Mouse (Mus musculus) heart, embryonic 14.5 days (tissue): ENCODE measurements at regions not wholly inside any gene's neighbourhood (a gene's known extent, or its start where the extent isn't known, plus 50 kb on each side); places are given as distances from the start of the nearest gene placed in this dataset.
A peak's percentile ranks its signal among the peaks of the same experiment; 100 is the strongest.

ENCODE experiments used
- ATAC-seq: fragments of 200-750 bp; cut with Nextera tagmentation; 2 replicates; pipeline ENCODE4 v1.8.0; 2017; ENCODE audit warnings: low read depth, moderate TSS enrichment; ENCODE audit not compliant: insufficient number of reproducible peaks, insufficient read depth, low FRiP score
- H3K27ac ChIP-seq, 2 experiments: fragments of 200-500 bp in 1 of 2; fragments of 300-500 bp in 1 of 2; sonication (generic) in 1 of 2; replicated peaks in 1 of 2; 2 replicates each; pipeline ENCODE4 v1.5.1; 2012 to 2014; ENCODE audit warnings: low read depth in 2 of 2, low read length in 2 of 2, control low read depth in 1 of 2, mild to moderate bottlenecking in 1 of 2, mixed read lengths in 1 of 2; ENCODE audit not compliant: control insufficient read depth in 1 of 2, insufficient read depth in 1 of 2
- H3K27me3 ChIP-seq: fragments of 300-500 bp; sonication (generic); 2 replicates; pipeline ENCODE4 v1.6.1; 2014; ENCODE audit warnings: mild to moderate bottlenecking, low read length, control low read depth; ENCODE audit not compliant: control insufficient read depth, insufficient read depth
- H3K36me3 ChIP-seq: fragments of 300-500 bp; sonication (generic); 2 replicates; pipeline ENCODE4 v1.6.1; 2014; ENCODE audit warnings: mild to moderate bottlenecking, control low read depth, low read length, mixed read lengths; ENCODE audit not compliant: control insufficient read depth, insufficient read depth
- H3K4me1 ChIP-seq, 2 experiments: fragments of 200-500 bp in 1 of 2; fragments of 300-500 bp in 1 of 2; sonication (generic) in 1 of 2; 2 replicates each; pipeline ENCODE4 v1.6.1; 2012 to 2014; ENCODE audit warnings: low read length in 2 of 2, control low read depth in 1 of 2, mixed read lengths in 1 of 2; ENCODE audit not compliant: control insufficient read depth in 2 of 2, insufficient read depth in 2 of 2
- H3K4me2 ChIP-seq: fragments of 300-500 bp; sonication (generic); 2 replicates; pipeline ENCODE4 v1.6.1; 2014; ENCODE audit warnings: mild to moderate bottlenecking, low read length
- H3K4me3 ChIP-seq, 2 experiments: fragments of 200-500 bp in 1 of 2; fragments of 300-500 bp in 1 of 2; sonication (generic) in 1 of 2; 2 replicates each; pipeline ENCODE4 v1.5.1; 2012 to 2014; ENCODE audit warnings: low read length in 2 of 2, mild to moderate bottlenecking in 2 of 2, control low read depth in 1 of 2, low read depth in 1 of 2, moderate library complexity in 1 of 2; ENCODE audit not compliant: control insufficient read depth in 1 of 2, insufficient read depth in 1 of 2
- H3K9ac ChIP-seq: fragments of 300-500 bp; sonication (generic); 2 replicates; pipeline ENCODE4 v1.6.1; 2014; ENCODE audit warnings: mild to moderate bottlenecking, low read length
- H3K9me3 ChIP-seq: fragments of 300-500 bp; sonication (generic); 2 replicates; pipeline ENCODE4 v1.6.1; 2016; ENCODE audit warnings: low read length, control low read depth; ENCODE audit not compliant: control insufficient read depth
- WGBS: fragments of 180-500 bp; shearing (Covaris S2); extraction: QIAGEN DNeasy Blood & Tissue Kit; methylation state at CpG from one replicate; pipeline ENCODE4 v1.1.7; 2014; 5-methylcytosine and 5-hydroxymethylcytosine counted together

DNA sequence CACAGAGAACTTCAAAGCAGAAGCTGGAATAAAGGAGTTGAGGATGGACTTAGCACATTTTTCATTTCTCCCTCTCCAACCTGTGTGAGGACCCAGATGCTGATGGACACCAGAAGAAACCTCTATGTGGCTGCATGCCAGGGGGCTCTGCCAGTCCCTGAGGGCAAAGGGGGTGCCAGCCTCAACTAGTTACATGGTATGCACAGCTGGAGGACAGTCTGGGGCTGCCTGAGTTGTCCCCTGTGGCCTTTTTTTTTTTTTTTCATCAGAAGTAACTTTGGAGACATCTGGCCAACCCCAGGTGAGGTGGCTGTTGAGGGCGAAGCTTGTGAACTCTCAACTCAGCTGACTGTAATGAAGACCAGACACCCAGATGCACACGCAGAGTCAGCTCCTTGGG is 139.0 kb downstream of the Setd4 start:
- H3K36me3 ChIP-seq = no peaks in the 10 kb centered on the region
- H3K9me3 ChIP-seq = no peaks in the 10 kb centered on the region
- no peak overlapping the region for H3K4me2 ChIP-seq
- H3K27ac ChIP-seq = no peak overlapping the region
- 46% methylated on average over 2 of the region's 2 CpGs for WGBS
- H3K4me3 ChIP-seq = no peak overlapping the region
- ATAC-seq = no peak
- peaks cover 7 to 11% of the 10 kb centered on the region in 2 experiments for H3K4me1 ChIP-seq
- no peak overlapping the region for H3K9ac ChIP-seq
- no peaks in the 10 kb centered on the region for H3K27me3 ChIP-seq

DNA sequence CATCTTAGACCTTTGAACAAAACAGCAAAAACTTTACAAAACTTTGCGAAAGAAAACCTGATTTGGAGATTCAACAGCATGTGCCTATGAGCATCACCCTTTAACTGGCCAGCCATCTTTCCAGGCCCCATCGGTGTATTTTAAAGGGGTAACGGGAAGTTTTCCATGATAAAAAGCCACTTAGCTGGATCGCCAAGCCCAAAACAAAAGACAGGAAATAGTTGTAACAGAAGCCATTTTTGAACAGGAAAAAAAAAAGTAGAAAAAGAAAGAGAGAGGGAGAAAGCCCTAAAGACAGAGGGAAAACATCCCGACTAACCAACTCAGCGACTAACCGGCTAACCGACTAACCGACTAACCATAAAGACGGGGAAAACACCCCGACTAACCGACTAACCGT is 140.5 kb downstream of the Setd4 start:
- no peak overlapping the region for H3K4me3 ChIP-seq
- H3K27ac ChIP-seq = no peak overlapping the region
- WGBS = 84% methylated on average over 13 of the region's 13 CpGs
- H3K27me3 ChIP-seq = no peaks in the 10 kb centered on the region; the same call in 1 of the 2 replicates
- no peak overlapping the region for H3K4me2 ChIP-seq
- peaks cover 14 to 18% of the 10 kb centered on the region in 2 experiments for H3K4me1 ChIP-seq
- no peaks in the 10 kb centered on the region for H3K9me3 ChIP-seq
- no peak overlapping the region for H3K9ac ChIP-seq
- ATAC-seq = no peak
- no peaks in the 10 kb centered on the region for H3K36me3 ChIP-seq

DNA sequence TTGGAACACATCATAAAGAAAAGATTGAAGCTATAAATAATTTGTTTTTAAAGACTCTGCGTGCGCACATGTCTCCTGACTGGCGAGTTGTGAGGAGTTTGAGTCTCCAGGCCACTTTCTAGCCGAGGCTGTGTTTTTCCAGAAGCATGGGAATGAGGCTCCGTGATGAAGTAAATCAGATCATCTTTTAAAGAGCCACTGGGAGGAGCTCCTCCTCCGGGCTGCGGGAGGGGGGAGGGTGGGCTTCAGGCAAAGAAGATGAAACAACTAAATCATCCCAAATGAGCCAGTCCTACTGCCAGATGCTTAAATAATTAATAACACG is 141.6 kb downstream of the Setd4 start:
- Histone ChIP-seq H3K4me3 (no peak overlapping the region), H3K27me3 (no peaks in the 10 kb centered on the region; the same call in 1 of the 2 replicates), H3K4me2 (peak overlapping the region; percentile 21; the same call in 1 of the 2 replicates), H3K9me3 (no peaks in the 10 kb centered on the region), H3K27ac (peak overlapping the region; percentile 47 to 78; a peak in 3 of 4 replicates), H3K36me3 (no peaks in the 10 kb centered on the region), H3K9ac (no peak overlapping the region), H3K4me1 (peaks cover 14 to 18% of the 10 kb centered on the region in 2 experiments)
- 0 out of 2 replicates have a peak, but pooled peaks have one; percentile 11 for ATAC-seq
- 26% methylated on average over 8 of the region's 8 CpGs for WGBS

- H3K4me2 ChIP-seq = peak overlapping the region; percentile 21; the same call in 1 of the 2 replicates
- 52% methylated on average over 27 of the region's 27 CpGs for WGBS
- peak; percentile 38 for ATAC-seq
These were observed 142.2 kb downstream of the Setd4 start for GRCm38 (mm10) chr16:93461406-93462285.

DNA sequence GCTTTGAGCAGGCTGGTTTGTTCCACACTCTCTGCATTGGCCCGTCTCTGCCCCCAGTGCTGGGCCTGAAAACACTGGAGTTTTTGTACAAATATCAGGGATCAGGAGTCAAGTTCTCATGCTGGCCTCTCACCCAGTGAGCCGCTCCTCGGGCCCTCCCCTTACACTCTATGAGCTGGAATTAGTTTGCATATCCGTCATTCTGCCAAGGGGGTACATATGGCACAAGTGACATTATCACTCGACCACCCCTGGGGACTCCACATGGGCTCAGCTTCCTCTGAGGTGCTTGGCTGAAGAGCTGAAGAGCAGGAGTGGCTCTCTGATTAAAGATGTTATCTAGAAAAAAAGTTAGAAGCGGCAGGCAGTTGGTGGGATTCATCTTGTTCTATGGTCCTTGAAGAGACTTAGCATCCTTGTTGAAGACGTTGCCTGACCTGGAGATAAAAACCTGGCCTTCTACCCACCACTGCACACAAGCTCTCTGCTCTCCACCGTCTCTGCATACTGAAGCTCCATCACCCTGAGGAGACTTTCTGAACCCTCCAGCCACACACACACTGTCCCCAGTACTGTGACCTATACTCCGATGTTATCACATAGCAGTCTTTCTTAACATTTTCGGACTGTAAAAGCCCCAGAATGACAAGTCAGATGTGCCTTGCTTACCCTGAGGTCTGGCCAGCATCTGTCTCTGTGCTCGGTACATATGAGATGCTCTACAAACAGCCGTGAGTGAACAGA is 144.2 kb downstream of the Setd4 start:
- ATAC-seq = no peak
- WGBS = 46% methylated on average over 12 of the region's 12 CpGs

More at GRCm38 (mm10) chr16:93461406-93462285, 142.2 kb downstream of the Setd4 start:
- Histone ChIP-seq H3K4me3 (no peak overlapping the region), H3K36me3 (no peaks in the 10 kb centered on the region), H3K9me3 (no peaks in the 10 kb centered on the region), H3K4me1 (peaks cover 14 to 18% of the 10 kb centered on the region in 2 experiments), H3K27ac (peak overlapping the region; percentile 47 to 78), H3K9ac (no peak overlapping the region), H3K27me3 (no peaks in the 10 kb centered on the region; the same call in 1 of the 2 replicates)

GRCm38 (mm10) chr16:93458598-93459496 is 145.0 kb downstream of the Setd4 start:
- H3K27ac ChIP-seq = peak overlapping the region; percentile 48 to 55; a peak in 2 of 4 replicates
- H3K9ac ChIP-seq = no peak overlapping the region
- no peak overlapping the region for H3K4me3 ChIP-seq
- H3K4me2 ChIP-seq = no peak overlapping the region
- no peaks in the 10 kb centered on the region for H3K36me3 ChIP-seq
- no peaks in the 10 kb centered on the region; the same call in 1 of the 2 replicates for H3K27me3 ChIP-seq
- 37% methylated on average over 25 of the region's 25 CpGs for WGBS
- ATAC-seq = no peak
- no peaks in the 10 kb centered on the region for H3K9me3 ChIP-seq
- peaks cover 14 to 18% of the 10 kb centered on the region in 2 experiments for H3K4me1 ChIP-seq

More for the DNA sequence above, 144.2 kb downstream of the Setd4 start:
- Histone ChIP-seq H3K4me1 (peaks cover 14 to 18% of the 10 kb centered on the region in 2 experiments), H3K9me3 (no peaks in the 10 kb centered on the region), H3K9ac (no peak overlapping the region), H3K27me3 (no peaks in the 10 kb centered on the region; the same call in 1 of the 2 replicates), H3K4me2 (no peak overlapping the region), H3K36me3 (no peaks in the 10 kb centered on the region), H3K27ac (peak overlapping the region in 1 of 2 experiments; percentile 55; a peak in 1 of 4 replicates), H3K4me3 (no peak overlapping the region)
